Comparison of ENCODE assay signal across 8 mouse cellular contexts in the genomic region with DNA sequence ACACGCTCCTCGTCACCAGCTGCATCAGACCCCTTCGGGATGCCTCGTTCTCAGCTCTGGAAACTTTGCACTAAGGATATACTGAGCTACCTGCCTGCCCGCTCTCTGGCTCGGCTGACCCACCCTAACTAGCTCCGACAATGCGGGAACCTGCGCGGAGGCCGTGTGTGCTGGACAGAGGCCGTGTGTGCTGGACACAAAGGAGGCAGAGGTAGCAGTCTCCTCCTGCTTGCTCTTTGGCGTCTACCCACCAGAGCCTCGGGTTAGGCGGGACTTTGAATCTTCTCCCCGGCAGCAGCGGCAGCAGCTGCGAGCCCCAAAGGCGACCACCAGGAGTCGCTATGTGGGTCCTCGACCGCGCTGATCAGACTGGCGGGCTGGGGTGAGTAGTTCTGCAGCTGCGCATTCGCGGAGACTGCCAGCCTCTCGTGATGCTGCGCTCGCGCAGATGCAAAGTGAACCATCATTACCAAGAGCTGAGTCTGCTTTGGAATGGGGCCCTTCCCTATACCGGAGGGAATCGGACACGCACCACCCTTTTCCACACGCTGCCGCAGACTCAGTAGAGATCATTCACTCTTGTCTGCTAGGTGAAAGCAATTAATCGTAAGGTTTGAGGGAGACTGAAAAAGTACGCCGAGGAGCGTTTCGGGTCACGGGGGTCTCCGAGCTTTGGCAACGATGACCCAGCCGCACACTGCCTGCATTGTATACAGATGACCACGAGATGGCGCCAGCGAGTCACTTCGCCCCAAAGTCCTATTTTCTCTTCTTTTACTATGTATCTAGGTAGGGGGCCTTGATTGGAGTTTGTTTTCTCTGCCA. TPM values are rescaled to one million over a fixed set of nuclear protein-coding genes. Genes with fewer than 3 reads are reported as not detected.
DNase-seq lines count a peak whose midpoint lies in the region; ATAC-seq and TF ChIP-seq lines count a peak whose summit lies in the region.

No protein-coding gene starts in this region.

- H3K9ac ChIP-seq in hindbrain, embryonic 12.5 days: peak overlapping the region; percentile 63

- H3K36me3 ChIP-seq in hindbrain, embryonic 12.5 days: no peaks in the 10 kb centered on the region

- H3K27ac ChIP-seq in hindbrain, embryonic 12.5 days: peak overlapping the region; percentile 89

- H3K4me1 ChIP-seq in hindbrain, embryonic 12.5 days: 0 out of 2 replicates have a peak, but pooled peaks cover 8% of the 10 kb centered on the region

- POLR2A ChIA-PET in Patski (lab: Charles Lee): interaction anchor here (1.0 to 1.2 kb wide), 3 partner anchors 9 to 56 kb away, joined by 3 to 5 read pairs (median 3); a partner anchor contains a TSS

- CTCF ChIA-PET in Patski (lab: Charles Lee): interaction anchor here (0.7 to 3.2 kb wide), 29 partner anchors 9 to 302 kb away, joined by 3 to 26 read pairs (median 4); a partner anchor contains a TSS

- under 1% methylated on average over 49 of the region's 49 CpGs for WGBS in hindbrain, embryonic 12.5 days

- peak; percentile 95 for TF ChIP-seq CTCF in Patski (IDR thresholded peaks at IDR 0.05)

- ATAC-seq in Patski: peak; percentile 60
- ATAC-seq in hindbrain, embryonic 12.5 days (ENCODE audit: low FRiP score): peak; percentile 97

- in situ Hi-C loops in Patski (cut with MboI; ENCODE audit: low pct_unique_long_range_greater_than_20kb): no loop called here

- H3K4me2 ChIP-seq in hindbrain, embryonic 12.5 days (replicated peaks): peak overlapping the region; percentile 84

- no peak for DNase-seq in Patski (ENCODE audit: low read depth, low spot score)
- DNase-seq in cerebellum, postnatal 10 days: peak; percentile 95 to 96
- DNase-seq in frontal cortex, postnatal 10 days (ENCODE audit: low spot score in 2 of 2): peak; percentile 92
- DNase-seq in layer of hippocampus, postnatal 14 days (ENCODE audit: low spot score in 2 of 2): peak; percentile 93 to 94
- DNase-seq in lung, postnatal 10 days: peak; percentile 96
- peak; percentile 89 for DNase-seq in ovary, postnatal 14 days (ENCODE audit: low spot score)
- peak; percentile 96 for DNase-seq in thymus, postnatal 14 days

- no peaks in the 10 kb centered on the region for H3K27me3 ChIP-seq in Patski
- peaks cover 17% of the 10 kb centered on the region; the same call in 1 of the 2 replicates for H3K27me3 ChIP-seq in hindbrain, embryonic 12.5 days

- no peaks in the 10 kb centered on the region for H3K9me3 ChIP-seq in hindbrain, embryonic 12.5 days (replicated peaks)

- peak overlapping the region; percentile 43 for H3K4me3 ChIP-seq in hindbrain, embryonic 12.5 days

RNA-seq across cellular contexts. Expression of a gene that starts 8.5 kb away (rescaled TPM):
- polyA plus RNA-seq in Patski (2021): 8.0 TPM
- 8.6 and 14.4 TPM in 2 replicates for polyA plus RNA-seq in hindbrain, embryonic 12.5 days (2016; fragmentation: Nextera tagmentation; extraction: Ambion mirVana)
- 100 to 1,000 TPM; 133 to 147 TPM for total RNA-seq in layer of hippocampus, postnatal 14 days (2021)

RNA-seq across cellular contexts. Expression of a gene that starts 9.6 kb away (rescaled TPM):
- 0.83 TPM for polyA plus RNA-seq in Patski (2021)
- 39.7 and 58.2 TPM in 2 replicates for polyA plus RNA-seq in hindbrain, embryonic 12.5 days (2016; fragmentation: Nextera tagmentation; extraction: Ambion mirVana)
- total RNA-seq in layer of hippocampus, postnatal 14 days (2021): 100 to 1,000 TPM in 1 of 2 experiments, 10 to 100 TPM in 1; 73.5 to 102 TPM

RNA-seq across cellular contexts. Expression of a gene that starts 14.9 kb away (rescaled TPM):
- 0.72 TPM for polyA plus RNA-seq in Patski (2021)
- 5.0 and 10.9 TPM in 2 replicates for polyA plus RNA-seq in hindbrain, embryonic 12.5 days (2016; fragmentation: Nextera tagmentation; extraction: Ambion mirVana)
- total RNA-seq in layer of hippocampus, postnatal 14 days (2021): 10 to 100 TPM; 25.2 to 29.8 TPM

RNA-seq across cellular contexts. Expression of a gene that starts 15.8 kb away (rescaled TPM):
- 0.50 TPM for polyA plus RNA-seq in Patski (2021)
- polyA plus RNA-seq in hindbrain, embryonic 12.5 days (2016; fragmentation: Nextera tagmentation; extraction: Ambion mirVana): 2.0 TPM in 2 replicates
- 1 to 10 TPM; 2.3 to 2.5 TPM for total RNA-seq in layer of hippocampus, postnatal 14 days (2021)

RNA-seq across cellular contexts. Expression of a gene that starts 31.5 kb away (rescaled TPM):
- polyA plus RNA-seq in Patski (2021): not detected
- polyA plus RNA-seq in hindbrain, embryonic 12.5 days (2016; fragmentation: Nextera tagmentation; extraction: Ambion mirVana): 0.71 and 0.91 TPM in 2 replicates
- not detected for total RNA-seq in layer of hippocampus, postnatal 14 days (2021)

Comparison
In these comparisons a context has a peak if more than half of its experiments do, and no peak if none do; other contexts are left out.
1. RNA of a gene that starts 9.6 kb away (polyA plus RNA-seq): 39.7 to 58.2 TPM in hindbrain, embryonic 12.5 days; 0.83 TPM in Patski (single experiment); every median in the first group is over 10 times any median in the second.